Mouse (Mus musculus): ENCODE measurements around the gene Mmp11. TPM values are rescaled to one million over a fixed set of nuclear protein-coding genes. Genes with fewer than 3 reads are reported as not detected.
A peak's percentile ranks its signal among the peaks of the same experiment; 100 is the strongest.
"Not testable (repeated sequence)": the region's sequence is repeated elsewhere in the genome, so short reads cannot be mapped to it uniquely, and the experiment has no call there.

Gene Mmp11
- polyA plus RNA-seq, 1 experiment from 2014 or later: 25.6 TPM

GRCm38 (mm10) chr10:75894601-75895000, 41.7 kb downstream of the Mmp11 start:
- no peak overlapping the region for H3K4me2 ChIP-seq
- H3K36me3 ChIP-seq: peaks cover 28% of the 10 kb centered on the region
- 73% methylated on average over 6 of the region's 6 CpGs for WGBS
- H3K27me3 ChIP-seq: no peaks in the 10 kb centered on the region
- H3K9ac ChIP-seq: no peak overlapping the region
- no peak overlapping the region for H3K4me3 ChIP-seq
- peaks cover 34% of the 10 kb centered on the region for H3K4me1 ChIP-seq (replicated peaks)
- no peak overlapping the region for H3K27ac ChIP-seq
- no peak for ATAC-seq (replicated peaks; ENCODE audit: insufficient number of reproducible peaks, insufficient read depth, low FRiP score, low read depth)
- no peaks in the 10 kb centered on the region for H3K9me3 ChIP-seq (replicated peaks)

- H3K4me1 ChIP-seq (replicated peaks): peaks cover 23% of the 10 kb centered on the region
- peak within 1 kb of the TSS; percentile 86 for H3K4me2 ChIP-seq
- H3K9ac ChIP-seq: peak within 1 kb of the TSS; percentile 29
- peak; percentile 96 for ATAC-seq (replicated peaks; ENCODE audit: insufficient number of reproducible peaks, insufficient read depth, low FRiP score, low read depth)
- no peaks in the 10 kb centered on the region for H3K27me3 ChIP-seq
- no peaks in the 10 kb centered on the region for H3K9me3 ChIP-seq (replicated peaks)
- under 1% methylated on average over 49 of the region's 51 CpGs for WGBS
- H3K4me3 ChIP-seq: peak within 1 kb of the TSS; percentile 49
- 0 out of 2 replicates have a peak within 1 kb of the TSS, but pooled peaks have one; percentile 2 for H3K27ac ChIP-seq
- peaks cover 28% of the 10 kb centered on the region for H3K36me3 ChIP-seq
Observed at GRCm38 (mm10) chr10:75893089-75893750, 43.1 kb downstream of the Mmp11 start, which contains the start of gene Derl3. Derl3 (plus strand) TSS chr10:75893413.

- Histone ChIP-seq H3K4me3 (no peak overlapping the region), H3K4me2 (no peak overlapping the region), H3K9ac (no peak overlapping the region), H3K4me1 (replicated peaks) (peaks cover 14% of the 10 kb centered on the region), H3K9me3 (replicated peaks) (no peaks in the 10 kb centered on the region), H3K27ac (no peak overlapping the region), H3K27me3 (no peaks in the 10 kb centered on the region), H3K36me3 (no peaks in the 10 kb centered on the region)
- ATAC-seq (replicated peaks; ENCODE audit: insufficient number of reproducible peaks, insufficient read depth, low FRiP score, low read depth): no peak
- 40% methylated on average over 8 of the region's 8 CpGs for whole genome bisulfite sequencing
Observed at GRCm38 (mm10) chr10:75889406-75890153, 46.7 kb downstream of the Mmp11 start.

- not testable (repeated sequence) for H3K27ac ChIP-seq; ATAC-seq (replicated peaks; ENCODE audit: insufficient number of reproducible peaks, insufficient read depth, low FRiP score, low read depth); H3K9me3 ChIP-seq (replicated peaks); H3K4me3 ChIP-seq; H3K36me3 ChIP-seq; H3K9ac ChIP-seq; H3K4me2 ChIP-seq; H3K27me3 ChIP-seq; H3K4me1 ChIP-seq (replicated peaks)
- WGBS: 87% methylated on average over 5 of the region's 5 CpGs
Observed at GRCm38 (mm10) chr10:75887504-75887903, 48.8 kb downstream of the Mmp11 start.

GRCm38 (mm10) chr10:75884742-75885141, 51.6 kb downstream of the Mmp11 start:
- Histone ChIP-seq H3K36me3 (no peaks in the 10 kb centered on the region), H3K4me3 (no peak overlapping the region), H3K27me3 (no peaks in the 10 kb centered on the region), H3K9ac (no peak overlapping the region), H3K4me2 (no peak overlapping the region), H3K27ac (no peak overlapping the region), H3K4me1 (replicated peaks) (peaks cover 8% of the 10 kb centered on the region), H3K9me3 (replicated peaks) (no peaks in the 10 kb centered on the region)
- no peak for ATAC-seq (replicated peaks; ENCODE audit: insufficient number of reproducible peaks, insufficient read depth, low FRiP score, low read depth)
- WGBS: 93% methylated on average over 8 of the region's 8 CpGs

- Histone ChIP-seq H3K9ac (0 out of 2 replicates have a peak overlapping the region, but pooled peaks have one; percentile 47), H3K4me2 (peak overlapping the region; percentile 50), H3K27me3 (no peaks in the 10 kb centered on the region), H3K9me3 (replicated peaks) (no peaks in the 10 kb centered on the region), H3K4me3 (0 out of 2 replicates have a peak overlapping the region, but pooled peaks have one; percentile 17), H3K4me1 (replicated peaks) (peaks cover 6% of the 10 kb centered on the region), H3K36me3 (no peaks in the 10 kb centered on the region), H3K27ac (no peak overlapping the region)
- WGBS: under 1% methylated on average over 10 of the region's 10 CpGs
- peak; percentile 75 for ATAC-seq (replicated peaks; ENCODE audit: insufficient number of reproducible peaks, insufficient read depth, low FRiP score, low read depth)
Observed at GRCm38 (mm10) chr10:75883232-75883552, 53.1 kb downstream of the Mmp11 start.

- Histone ChIP-seq H3K36me3 (no peaks in the 10 kb centered on the region), H3K4me2 (peak overlapping the region; percentile 50), H3K4me1 (replicated peaks) (peaks cover 6% of the 10 kb centered on the region), H3K27me3 (no peaks in the 10 kb centered on the region), H3K9me3 (replicated peaks) (no peaks in the 10 kb centered on the region), H3K4me3 (0 out of 2 replicates have a peak overlapping the region, but pooled peaks have one; percentile 17), H3K9ac (0 out of 2 replicates have a peak overlapping the region, but pooled peaks have one; percentile 47), H3K27ac (no peak overlapping the region)
- no peak for ATAC-seq (replicated peaks; ENCODE audit: insufficient number of reproducible peaks, insufficient read depth, low FRiP score, low read depth)
- WGBS: 17% methylated on average over 15 of the region's 15 CpGs
Observed at GRCm38 (mm10) chr10:75882433-75883231, 53.7 kb downstream of the Mmp11 start.

GRCm38 (mm10) chr10:75881578-75882432, 54.5 kb downstream of the Mmp11 start:
- Histone ChIP-seq H3K4me1 (replicated peaks) (peaks cover 6% of the 10 kb centered on the region), H3K27me3 (no peaks in the 10 kb centered on the region), H3K9me3 (replicated peaks) (no peaks in the 10 kb centered on the region), H3K9ac (no peak overlapping the region), H3K4me3 (no peak overlapping the region), H3K27ac (peak overlapping the region; percentile 25), H3K4me2 (no peak overlapping the region), H3K36me3 (no peaks in the 10 kb centered on the region)
- WGBS: 28% methylated on average over 20 of the region's 20 CpGs
- ATAC-seq (replicated peaks; ENCODE audit: insufficient number of reproducible peaks, insufficient read depth, low FRiP score, low read depth): no peak

- Histone ChIP-seq H3K4me2 (no peak overlapping the region), H3K9ac (no peak overlapping the region), H3K9me3 (replicated peaks) (no peaks in the 10 kb centered on the region), H3K4me1 (replicated peaks) (peaks cover 6% of the 10 kb centered on the region), H3K36me3 (no peaks in the 10 kb centered on the region), H3K27me3 (no peaks in the 10 kb centered on the region), H3K27ac (peak overlapping the region; percentile 25), H3K4me3 (no peak overlapping the region)
- WGBS: 57% methylated on average over 6 of the region's 6 CpGs
- ATAC-seq (replicated peaks; ENCODE audit: insufficient number of reproducible peaks, insufficient read depth, low FRiP score, low read depth): no peak
Observed at GRCm38 (mm10) chr10:75880771-75881577, 55.3 kb downstream of the Mmp11 start.

- no peak overlapping the region for H3K9ac ChIP-seq
- no peak overlapping the region for H3K4me2 ChIP-seq
- no peaks in the 10 kb centered on the region for H3K27me3 ChIP-seq
- no peaks in the 10 kb centered on the region for H3K9me3 ChIP-seq (replicated peaks)
- H3K27ac ChIP-seq: no peak overlapping the region
- ATAC-seq (replicated peaks; ENCODE audit: insufficient number of reproducible peaks, insufficient read depth, low FRiP score, low read depth): no peak
- peaks cover 6% of the 10 kb centered on the region for H3K4me1 ChIP-seq (replicated peaks)
- WGBS: 90% methylated on average over 10 of the region's 10 CpGs
- H3K4me3 ChIP-seq: no peak overlapping the region
- H3K36me3 ChIP-seq: no peaks in the 10 kb centered on the region
Observed at GRCm38 (mm10) chr10:75880351-75880750, 55.9 kb downstream of the Mmp11 start.
